Mouse (Mus musculus): Measurements from ENCODE around the gene Pnp. TPM values are rescaled to one million over a fixed set of nuclear protein-coding genes. Genes with fewer than 3 reads are reported as not detected.
A peak's percentile ranks its signal among the peaks of the same experiment; 100 is the strongest.
"Not testable (repeated sequence)": the region's sequence is repeated elsewhere in the genome, so short reads cannot be mapped to it uniquely, and the experiment has no call there.

The Pnp gene
- polyA plus RNA-seq, 1 experiment from 2014 or later = 28.2 TPM

- not testable (repeated sequence) for H3K27ac ChIP-seq (ENCODE audit: low read depth, low read length); H3K4me3 ChIP-seq (ENCODE audit: low read depth, low read length); H3K9ac ChIP-seq (ENCODE audit: low read length); H3K36me3 ChIP-seq (ENCODE audit: control insufficient read depth, insufficient read depth, low read length); H3K27me3 ChIP-seq (replicated peaks; ENCODE audit: control insufficient read depth, insufficient read depth, low read length); H3K9me3 ChIP-seq (replicated peaks; ENCODE audit: control insufficient read depth, low read length); DNase-seq (ENCODE audit: low spot score); H3K4me2 ChIP-seq (ENCODE audit: low read length); H3K4me1 ChIP-seq (ENCODE audit: control insufficient read depth, insufficient read depth, low read length); ATAC-seq
- 84% methylated on average over 5 of the region's 5 CpGs for WGBS
Measured at GRCm38 (mm10) chr14:50958289-50958995, 27.6 kb downstream of the Pnp start.

DNA sequence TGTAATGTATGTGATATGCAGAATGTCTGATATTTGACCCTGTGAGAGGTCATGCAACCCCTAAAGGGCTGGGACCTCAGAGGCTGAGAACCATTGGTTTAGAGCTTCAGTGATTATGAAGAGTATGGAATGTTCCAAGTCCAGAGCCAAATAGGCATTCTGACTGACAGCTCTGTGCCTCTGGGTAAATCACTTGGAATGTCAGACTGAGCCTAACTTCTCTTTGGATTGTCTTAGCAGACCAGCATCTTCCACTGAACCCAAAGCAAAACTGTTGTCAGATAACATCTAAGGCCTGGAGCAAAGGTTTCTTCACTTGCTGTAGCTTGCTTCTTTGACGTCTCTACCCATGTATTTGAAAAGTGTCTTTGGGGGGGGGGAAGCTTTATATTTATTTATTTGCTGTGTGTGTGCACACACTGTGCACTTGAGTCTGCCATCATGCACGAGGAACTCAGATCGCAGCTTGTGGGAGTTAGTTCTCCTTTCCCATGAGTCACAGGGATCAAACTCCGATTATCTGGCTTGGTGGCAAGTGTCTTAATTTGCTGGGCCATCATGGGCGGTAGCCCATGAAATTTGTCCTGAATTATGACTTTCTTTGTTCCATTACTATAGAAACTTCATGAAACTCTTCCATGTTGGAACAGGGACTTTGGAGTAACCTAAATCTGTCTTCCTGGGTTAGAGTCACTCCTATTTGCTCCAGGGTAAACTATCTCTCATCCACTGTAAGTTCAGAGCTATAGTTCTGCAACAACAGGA lies 37.5 kb downstream of the Pnp start:
- ATAC-seq (no peak), DNase-seq (ENCODE audit: low spot score) (no peak)
- Histone ChIP-seq H3K36me3 (ENCODE audit: control insufficient read depth, insufficient read depth, low read length) (no peaks in the 10 kb centered on the region), H3K27me3 (replicated peaks; ENCODE audit: control insufficient read depth, insufficient read depth, low read length) (no peaks in the 10 kb centered on the region), H3K4me1 (ENCODE audit: control insufficient read depth, insufficient read depth, low read length) (no peaks in the 10 kb centered on the region; the same call in 1 of the 2 replicates), H3K4me3 (ENCODE audit: low read depth, low read length) (no peak overlapping the region), H3K9ac (ENCODE audit: low read length) (no peak overlapping the region), H3K9me3 (replicated peaks; ENCODE audit: control insufficient read depth, low read length) (no peaks in the 10 kb centered on the region), H3K27ac (ENCODE audit: low read depth, low read length) (no peak overlapping the region), H3K4me2 (ENCODE audit: low read length) (no peak overlapping the region)
- WGBS = 79% methylated on average over 5 of the region's 5 CpGs

- Histone ChIP-seq H3K36me3 (ENCODE audit: control insufficient read depth, insufficient read depth, low read length) (no peaks in the 10 kb centered on the region), H3K4me2 (ENCODE audit: low read length) (no peak overlapping the region), H3K4me3 (ENCODE audit: low read depth, low read length) (no peak overlapping the region), H3K9me3 (replicated peaks; ENCODE audit: control insufficient read depth, low read length) (no peaks in the 10 kb centered on the region), H3K4me1 (ENCODE audit: control insufficient read depth, insufficient read depth, low read length) (no peaks in the 10 kb centered on the region; the same call in 1 of the 2 replicates), H3K9ac (ENCODE audit: low read length) (no peak overlapping the region), H3K27me3 (replicated peaks; ENCODE audit: control insufficient read depth, insufficient read depth, low read length) (no peaks in the 10 kb centered on the region), H3K27ac (ENCODE audit: low read depth, low read length) (no peak overlapping the region)
- ATAC-seq (no peak), DNase-seq (ENCODE audit: low spot score) (no peak)
- WGBS = 8% methylated on average over 1 of the region's 1 CpGs
Measured at GRCm38 (mm10) chr14:50969041-50969440, 38.2 kb downstream of the Pnp start.

DNA sequence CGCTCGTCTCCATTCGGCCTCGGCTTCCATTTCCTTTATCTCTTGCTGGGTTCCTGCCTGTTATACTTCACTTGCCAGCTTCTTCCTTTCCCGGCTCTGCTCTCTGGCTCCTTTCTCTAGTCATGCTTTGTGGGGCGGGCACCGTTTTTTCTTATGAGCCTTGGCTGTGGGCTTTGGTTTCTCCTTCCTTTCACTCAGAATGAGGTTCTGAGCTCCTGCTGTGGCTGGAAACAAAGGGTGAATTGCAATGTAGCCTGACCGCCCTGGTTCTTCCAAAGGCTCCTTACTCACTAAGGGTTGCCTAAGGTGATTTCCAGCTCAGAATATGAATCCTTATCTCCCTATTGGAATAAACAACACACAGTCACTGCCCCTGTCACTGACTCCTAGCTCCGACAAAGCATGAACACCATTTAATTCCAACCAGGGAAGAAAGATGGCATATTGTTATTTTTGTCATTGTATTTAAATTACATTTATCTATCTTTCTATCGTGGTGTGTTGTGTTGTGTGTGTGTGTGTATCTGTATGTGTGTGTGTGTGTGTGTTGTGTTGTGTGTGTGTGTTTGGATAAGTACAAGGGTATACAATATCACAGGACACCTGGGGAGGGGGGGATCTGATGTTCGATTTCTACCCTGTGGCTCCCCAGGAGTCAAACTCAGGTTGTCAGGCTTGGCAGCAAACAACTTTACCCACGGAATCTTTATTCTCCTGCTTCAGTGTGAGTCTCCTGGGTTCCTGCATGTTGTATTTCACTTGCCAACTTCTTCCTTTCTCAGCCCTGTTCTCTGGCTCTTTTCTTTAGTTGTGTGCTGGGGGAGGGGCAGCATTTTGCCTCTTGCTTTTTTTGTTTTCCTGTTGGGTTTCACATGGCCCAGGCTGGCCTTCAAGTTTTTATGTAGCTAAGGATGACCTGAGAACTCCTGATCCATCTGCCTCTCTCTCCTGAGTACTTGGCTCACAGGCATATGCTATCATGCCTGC lies 39.0 kb downstream of the Pnp start:
- Histone ChIP-seq H3K9ac (ENCODE audit: low read length) (no peak overlapping the region), H3K4me2 (ENCODE audit: low read length) (no peak overlapping the region)
- ATAC-seq = peak; percentile 57; the same call in 1 of the 2 replicates

DNA sequence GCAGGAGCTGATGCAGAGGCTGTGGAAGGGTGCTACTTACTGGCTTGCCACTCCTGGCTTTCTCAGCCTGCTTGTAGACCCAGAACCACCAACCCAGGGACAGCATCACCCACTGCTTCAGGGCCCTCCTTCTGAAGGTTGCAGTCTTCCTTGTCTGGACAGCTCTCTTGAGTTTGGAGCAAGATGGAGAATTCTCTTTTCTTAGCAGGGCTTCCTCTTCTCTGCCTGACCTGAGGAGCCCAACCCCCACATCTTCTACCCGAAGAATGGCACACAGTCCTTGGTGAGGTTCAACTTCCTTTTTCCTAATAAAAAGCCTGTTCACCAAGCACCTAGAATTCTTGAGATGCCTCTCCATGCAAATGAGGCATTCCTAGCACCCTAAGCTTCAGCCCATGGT lies 39.9 kb downstream of the Pnp start:
- Histone ChIP-seq H3K9ac (ENCODE audit: low read length) (no peak overlapping the region), H3K4me1 (ENCODE audit: control insufficient read depth, insufficient read depth, low read length) (no peaks in the 10 kb centered on the region; the same call in 1 of the 2 replicates), H3K4me3 (ENCODE audit: low read depth, low read length) (no peak overlapping the region), H3K27ac (ENCODE audit: low read depth, low read length) (no peak overlapping the region), H3K36me3 (ENCODE audit: control insufficient read depth, insufficient read depth, low read length) (no peaks in the 10 kb centered on the region), H3K9me3 (replicated peaks; ENCODE audit: control insufficient read depth, low read length) (no peaks in the 10 kb centered on the region), H3K27me3 (replicated peaks; ENCODE audit: control insufficient read depth, insufficient read depth, low read length) (no peaks in the 10 kb centered on the region), H3K4me2 (ENCODE audit: low read length) (no peak overlapping the region)
- DNase-seq (ENCODE audit: low spot score) (no peak), ATAC-seq (no peak)
- 95% methylated on average over 1 of the region's 1 CpGs for WGBS

More for the DNA sequence above, 39.0 kb downstream of the Pnp start:
- Histone ChIP-seq H3K9me3 (replicated peaks; ENCODE audit: control insufficient read depth, low read length) (no peaks in the 10 kb centered on the region), H3K36me3 (ENCODE audit: control insufficient read depth, insufficient read depth, low read length) (no peaks in the 10 kb centered on the region), H3K27ac (ENCODE audit: low read depth, low read length) (no peak overlapping the region), H3K4me3 (ENCODE audit: low read depth, low read length) (no peak overlapping the region), H3K27me3 (replicated peaks; ENCODE audit: control insufficient read depth, insufficient read depth, low read length) (no peaks in the 10 kb centered on the region), H3K4me1 (ENCODE audit: control insufficient read depth, insufficient read depth, low read length) (no peaks in the 10 kb centered on the region; the same call in 1 of the 2 replicates)
- peak; percentile 66 for DNase-seq (ENCODE audit: low spot score)
- 5% methylated on average over 12 of the region's 12 CpGs for WGBS

- ATAC-seq; H3K36me3 ChIP-seq (ENCODE audit: control insufficient read depth, insufficient read depth, low read length); H3K4me2 ChIP-seq (ENCODE audit: low read length); H3K4me1 ChIP-seq (ENCODE audit: control insufficient read depth, insufficient read depth, low read length); H3K27ac ChIP-seq (ENCODE audit: low read depth, low read length); H3K27me3 ChIP-seq (replicated peaks; ENCODE audit: control insufficient read depth, insufficient read depth, low read length); H3K9me3 ChIP-seq (replicated peaks; ENCODE audit: control insufficient read depth, low read length); DNase-seq (ENCODE audit: low spot score); H3K9ac ChIP-seq (ENCODE audit: low read length); H3K4me3 ChIP-seq (ENCODE audit: low read depth, low read length): not testable (repeated sequence)
- 89% methylated on average over 5 of the region's 5 CpGs for WGBS
Measured at GRCm38 (mm10) chr14:50973054-50973453, 42.2 kb downstream of the Pnp start.

- Histone ChIP-seq H3K27me3 (replicated peaks; ENCODE audit: control insufficient read depth, insufficient read depth, low read length) (no peaks in the 10 kb centered on the region), H3K27ac (ENCODE audit: low read depth, low read length) (no peak overlapping the region), H3K4me1 (ENCODE audit: control insufficient read depth, insufficient read depth, low read length) (no peaks in the 10 kb centered on the region; the same call in 1 of the 2 replicates), H3K4me3 (ENCODE audit: low read depth, low read length) (no peak overlapping the region), H3K9me3 (replicated peaks; ENCODE audit: control insufficient read depth, low read length) (no peaks in the 10 kb centered on the region), H3K4me2 (ENCODE audit: low read length) (no peak overlapping the region), H3K9ac (ENCODE audit: low read length) (no peak overlapping the region), H3K36me3 (ENCODE audit: control insufficient read depth, insufficient read depth, low read length) (no peaks in the 10 kb centered on the region)
- no peak for DNase-seq (ENCODE audit: low spot score)
- ATAC-seq = no peak
- WGBS = 14% methylated on average over 4 of the region's 4 CpGs
Measured at GRCm38 (mm10) chr14:50973700-50974099, 42.8 kb downstream of the Pnp start.

DNA sequence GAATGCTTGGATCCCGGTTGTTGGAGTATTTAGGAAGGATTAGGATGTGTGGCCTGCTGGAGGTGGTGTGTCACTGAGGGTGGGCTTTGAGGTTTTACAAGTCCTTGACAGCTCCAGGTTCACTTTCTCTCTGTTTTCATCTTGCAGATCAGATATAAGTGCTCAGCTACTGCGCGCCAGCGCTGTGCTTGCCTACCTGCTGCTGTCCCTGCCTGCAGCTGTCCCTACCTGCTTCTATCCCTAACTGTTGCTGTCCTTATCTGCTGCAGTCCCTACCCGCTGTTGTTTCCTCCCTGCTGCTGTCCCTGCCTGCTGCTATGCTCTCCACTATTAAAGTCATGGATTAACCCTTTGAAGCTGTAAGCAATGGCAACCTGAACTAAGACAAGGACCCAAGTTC lies 44.1 kb downstream of the Pnp start:
- no peaks in the 10 kb centered on the region for H3K9me3 ChIP-seq (replicated peaks; ENCODE audit: control insufficient read depth, low read length)
- H3K27me3 ChIP-seq (replicated peaks; ENCODE audit: control insufficient read depth, insufficient read depth, low read length) = no peaks in the 10 kb centered on the region
- no peak overlapping the region for H3K9ac ChIP-seq (ENCODE audit: low read length)
- DNase-seq (ENCODE audit: low spot score) = no peak
- H3K27ac ChIP-seq (ENCODE audit: low read depth, low read length) = no peak overlapping the region
- H3K4me2 ChIP-seq (ENCODE audit: low read length) = no peak overlapping the region
- WGBS = 42% methylated on average over 5 of the region's 5 CpGs
- H3K36me3 ChIP-seq (ENCODE audit: control insufficient read depth, insufficient read depth, low read length) = no peaks in the 10 kb centered on the region
- ATAC-seq = no peak
- no peaks in the 10 kb centered on the region; the same call in 1 of the 2 replicates for H3K4me1 ChIP-seq (ENCODE audit: control insufficient read depth, insufficient read depth, low read length)
- H3K4me3 ChIP-seq (ENCODE audit: low read depth, low read length) = no peak overlapping the region
